Mouse (Mus musculus) myocyte (in vitro differentiated cells): ENCODE data around the gene Slc6a17.

Source experiments
- CEBPB ChIP-seq: IDR thresholded peaks from 2 replicates; pipeline ENCODE4 v1.6.1; 2011; ENCODE audit warnings: mild to moderate bottlenecking, moderate library complexity; ENCODE audit not compliant: poor library complexity, insufficient read depth, severe bottlenecking
- E2F4 ChIP-seq: IDR thresholded peaks from one replicate; pipeline ENCODE4 v1.6.1; 2011; ENCODE audit warnings: mild to moderate bottlenecking, control low read depth, moderate library complexity; ENCODE audit not compliant: insufficient read depth
- MAX ChIP-seq: IDR thresholded peaks from one replicate; pipeline ENCODE4 v1.6.1; 2011; ENCODE audit warnings: low read depth, mild to moderate bottlenecking, control low read depth
- MYOD1 ChIP-seq, 3 experiments: IDR thresholded peaks; one replicate each; pipeline ENCODE4 v1.6.1; 2011; ENCODE audit warnings: control low read depth in 2 of 3, low read depth in 2 of 3, mild to moderate bottlenecking in 2 of 3, moderate library complexity in 1 of 3; ENCODE audit not compliant: insufficient read length in 2 of 3, control insufficient read depth in 1 of 3
- MYOG ChIP-seq, 3 experiments: IDR thresholded peaks; one replicate each; pipeline ENCODE4 v1.6.1; 2011; ENCODE audit warnings: control low read depth in 2 of 3, low read depth in 2 of 3, mild to moderate bottlenecking in 2 of 3; ENCODE audit not compliant: insufficient read length in 2 of 3, control insufficient read depth in 1 of 3, insufficient read depth in 1 of 3
- POLR2A ChIP-seq: IDR thresholded peaks from one replicate; pipeline ENCODE4 v1.6.1; 2011; ENCODE audit warnings: low read depth, mild to moderate bottlenecking, control low read depth, moderate library complexity; ENCODE audit not compliant: insufficient read length
- POLR2AphosphoS2 ChIP-seq: IDR thresholded peaks from one replicate; pipeline ENCODE4 v1.6.1; 2011; ENCODE audit warnings: low read depth, control low read depth; ENCODE audit not compliant: insufficient read length
- REST ChIP-seq: IDR thresholded peaks from one replicate; pipeline ENCODE4 v1.6.1; 2011; ENCODE audit warnings: mild to moderate bottlenecking, control low read depth, moderate library complexity; ENCODE audit not compliant: insufficient read depth, insufficient read length
- TCF12 ChIP-seq: IDR thresholded peaks from one replicate; pipeline ENCODE4 v1.6.1; 2011; ENCODE audit warnings: mild to moderate bottlenecking, control low read depth; ENCODE audit not compliant: poor library complexity, insufficient read depth, severe bottlenecking
- TCF3 ChIP-seq: IDR thresholded peaks from one replicate; pipeline ENCODE4 v1.6.1; 2011; ENCODE audit warnings: low read depth, control low read depth; ENCODE audit not compliant: insufficient read length
- USF1 ChIP-seq: IDR thresholded peaks from one replicate; pipeline ENCODE4 v1.6.1; 2011; ENCODE audit warnings: low read depth, mild to moderate bottlenecking, control low read depth, moderate library complexity

DNA sequence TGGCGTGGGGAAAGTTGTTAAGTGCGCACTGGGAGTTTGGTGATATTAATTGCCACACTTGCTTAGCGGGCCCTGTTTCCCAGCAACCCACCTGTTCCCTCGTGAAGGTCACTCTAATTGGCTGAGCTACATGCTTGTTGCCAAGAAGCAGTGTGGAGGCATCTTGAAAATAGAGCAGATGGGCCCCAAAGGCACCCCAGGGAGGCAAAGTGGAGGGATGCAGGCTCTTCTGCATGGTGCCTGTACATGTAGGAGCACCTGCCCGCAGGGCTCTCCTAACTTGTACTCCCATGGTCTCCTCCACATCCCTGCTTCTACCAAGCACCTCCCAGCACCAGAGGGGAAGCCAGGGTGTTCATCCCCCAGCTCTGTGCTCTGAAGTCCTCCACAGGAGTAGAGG, 74.0 kb downstream of the Slc6a17 start:
- no peak for TF ChIP-seq MYOD1 (IDR thresholded peaks at IDR 0.05; ENCODE audit: control insufficient read depth in 1 of 3, insufficient read length in 2 of 3, low read depth in 2 of 3)
- no peak for TF ChIP-seq TCF3
- TF ChIP-seq POLR2A, result no peak
- TF ChIP-seq MAX, result no peak
- no peak for TF ChIP-seq TCF12
- TF ChIP-seq E2F4, result no peak
- no peak for TF ChIP-seq USF1
- no peak for TF ChIP-seq MYOG (IDR thresholded peaks at IDR 0.05; ENCODE audit: control insufficient read depth in 1 of 3, insufficient read depth in 1 of 3, insufficient read length in 2 of 3, low read depth in 2 of 3)
- TF ChIP-seq POLR2AphosphoS2, result no peak
- no peak for TF ChIP-seq CEBPB
- TF ChIP-seq REST, result no peak
